Mouse (Mus musculus): ENCODE results near the gene Trim8. TPM values are rescaled to one million over a fixed set of nuclear protein-coding genes. Genes with fewer than 3 reads are reported as not detected.

Trim8 gene
- polyA plus RNA-seq, 1 experiment from 2014 or later, result 8.8 TPM

- Histone ChIP-seq H3K9ac (no peak overlapping the region), H3K27me3 (no peaks in the 10 kb centered on the region), H3K27ac (replicated peaks) (no peak overlapping the region), H3K9me3 (replicated peaks) (no peaks in the 10 kb centered on the region), H3K36me3 (replicated peaks) (no peaks in the 10 kb centered on the region), H3K4me1 (replicated peaks) (peaks cover 23% of the 10 kb centered on the region), H3K4me2 (no peak overlapping the region), H3K4me3 (replicated peaks) (no peak overlapping the region)
- WGBS (ENCODE audit: insufficient replicate concordance), result 64% methylated on average over 2 of the region's 2 CpGs
- no peak for ATAC-seq (ENCODE audit: insufficient read depth)
Measured at GRCm38 (mm10) chr19:46497230-46497629, 4.3 kb upstream of the Trim8 start.

- no peak overlapping the region for H3K9ac ChIP-seq
- ATAC-seq (ENCODE audit: insufficient read depth), result no peak
- 5% methylated on average over 3 of the region's 3 CpGs for WGBS (ENCODE audit: insufficient replicate concordance)
Measured at GRCm38 (mm10) chr19:46499539-46499835, 2.0 kb upstream of the Trim8 start.

GRCm38 (mm10) chr19:46499836-46500580 is 1.5 kb upstream of the Trim8 start:
- peak overlapping the region; percentile 85 for H3K4me3 ChIP-seq (replicated peaks)
- H3K4me1 ChIP-seq (replicated peaks), result peaks cover 50% of the 10 kb centered on the region
- H3K4me2 ChIP-seq, result peak overlapping the region; percentile 99
- WGBS (ENCODE audit: insufficient replicate concordance), result under 1% methylated on average over 52 of the region's 52 CpGs
- peak overlapping the region; percentile 91 for H3K9ac ChIP-seq
- H3K36me3 ChIP-seq (replicated peaks), result peaks cover 3% of the 10 kb centered on the region; the same call in 1 of the 2 replicates
- ATAC-seq (ENCODE audit: insufficient read depth), result peak; percentile 51
- H3K9me3 ChIP-seq (replicated peaks), result no peaks in the 10 kb centered on the region
- H3K27me3 ChIP-seq, result no peaks in the 10 kb centered on the region
- H3K27ac ChIP-seq (replicated peaks), result peak overlapping the region; percentile 97

More at GRCm38 (mm10) chr19:46499539-46499835, 2.0 kb upstream of the Trim8 start:
- Histone ChIP-seq H3K4me1 (replicated peaks) (peaks cover 45% of the 10 kb centered on the region), H3K36me3 (replicated peaks) (no peaks in the 10 kb centered on the region), H3K9me3 (replicated peaks) (no peaks in the 10 kb centered on the region), H3K27ac (replicated peaks) (peak overlapping the region; percentile 82), H3K27me3 (no peaks in the 10 kb centered on the region), H3K4me2 (peak overlapping the region; percentile 99), H3K4me3 (replicated peaks) (peak overlapping the region; percentile 85)

- Histone ChIP-seq H3K36me3 (replicated peaks) (peaks cover 11% of the 10 kb centered on the region; the same call in 1 of the 2 replicates), H3K4me3 (replicated peaks) (peak overlapping the region; percentile 85), H3K9me3 (replicated peaks) (no peaks in the 10 kb centered on the region), H3K4me2 (peak overlapping the region; percentile 99), H3K27me3 (no peaks in the 10 kb centered on the region), H3K9ac (peak overlapping the region; percentile 91), H3K4me1 (replicated peaks) (peaks cover 58% of the 10 kb centered on the region), H3K27ac (replicated peaks) (peak overlapping the region; percentile 97)
- no peak for ATAC-seq (ENCODE audit: insufficient read depth)
- 1% methylated on average over 49 of the region's 50 CpGs for WGBS (ENCODE audit: insufficient replicate concordance)
Measured at GRCm38 (mm10) chr19:46500581-46501341, 741 bp upstream of the Trim8 start.

- Histone ChIP-seq H3K4me2 (peak overlapping the region; percentile 99), H3K9ac (peak overlapping the region; percentile 91), H3K9me3 (replicated peaks) (no peaks in the 10 kb centered on the region), H3K27ac (replicated peaks) (peak overlapping the region; percentile 97), H3K36me3 (replicated peaks) (peaks cover 23% of the 10 kb centered on the region), H3K4me1 (replicated peaks) (peaks cover 71% of the 10 kb centered on the region), H3K27me3 (no peaks in the 10 kb centered on the region), H3K4me3 (replicated peaks) (peak overlapping the region; percentile 85)
- WGBS (ENCODE audit: insufficient replicate concordance), result under 1% methylated on average over 45 of the region's 46 CpGs
- ATAC-seq (ENCODE audit: insufficient read depth), result no peak
Measured at GRCm38 (mm10) chr19:46502069-46502455, 560 bp downstream of the Trim8 start.

GRCm38 (mm10) chr19:46502471-46503166 is 1.1 kb downstream of the Trim8 start:
- Histone ChIP-seq H3K9ac (peak overlapping the region; percentile 91), H3K4me1 (replicated peaks) (peaks cover 77% of the 10 kb centered on the region), H3K4me3 (replicated peaks) (peak overlapping the region; percentile 85), H3K4me2 (peak overlapping the region; percentile 99), H3K36me3 (replicated peaks) (peaks cover 28% of the 10 kb centered on the region), H3K9me3 (replicated peaks) (no peaks in the 10 kb centered on the region), H3K27ac (replicated peaks) (peak overlapping the region; percentile 97), H3K27me3 (no peaks in the 10 kb centered on the region)
- WGBS (ENCODE audit: insufficient replicate concordance), result under 1% methylated on average over 53 of the region's 53 CpGs
- peak; percentile 43 for ATAC-seq (ENCODE audit: insufficient read depth)

- under 1% methylated on average over 21 of the region's 21 CpGs for WGBS (ENCODE audit: insufficient replicate concordance)
- H3K4me3 ChIP-seq (replicated peaks), result peak overlapping the region; percentile 85
- peaks cover 85% of the 10 kb centered on the region for H3K4me1 ChIP-seq (replicated peaks)
- ATAC-seq (ENCODE audit: insufficient read depth), result peak; percentile 67
- H3K4me2 ChIP-seq, result peak overlapping the region; percentile 99
- no peaks in the 10 kb centered on the region for H3K27me3 ChIP-seq
- peaks cover 37% of the 10 kb centered on the region for H3K36me3 ChIP-seq (replicated peaks)
- H3K9me3 ChIP-seq (replicated peaks), result no peaks in the 10 kb centered on the region
- H3K27ac ChIP-seq (replicated peaks), result peak overlapping the region; percentile 97
- H3K9ac ChIP-seq, result peak overlapping the region; percentile 91
Measured at GRCm38 (mm10) chr19:46503351-46504084, 2.0 kb downstream of the Trim8 start.

GRCm38 (mm10) chr19:46504085-46504552 is 2.6 kb downstream of the Trim8 start:
- Histone ChIP-seq H3K4me1 (replicated peaks) (peaks cover 87% of the 10 kb centered on the region), H3K27me3 (no peaks in the 10 kb centered on the region), H3K9me3 (replicated peaks) (no peaks in the 10 kb centered on the region), H3K4me3 (replicated peaks) (peak overlapping the region; percentile 85), H3K9ac (peak overlapping the region; percentile 91), H3K4me2 (peak overlapping the region; percentile 99), H3K27ac (replicated peaks) (peak overlapping the region; percentile 97), H3K36me3 (replicated peaks) (peaks cover 43% of the 10 kb centered on the region)
- peak; percentile 51 for ATAC-seq (ENCODE audit: insufficient read depth)
- WGBS (ENCODE audit: insufficient replicate concordance), result 3% methylated on average over 4 of the region's 4 CpGs

GRCm38 (mm10) chr19:46504822-46505417 is 3.4 kb downstream of the Trim8 start:
- Histone ChIP-seq H3K27me3 (no peaks in the 10 kb centered on the region), H3K4me2 (peak overlapping the region; percentile 99), H3K27ac (replicated peaks) (peak overlapping the region; percentile 97), H3K4me1 (replicated peaks) (peaks cover 88% of the 10 kb centered on the region), H3K4me3 (replicated peaks) (peak overlapping the region; percentile 85), H3K36me3 (replicated peaks) (peaks cover 49% of the 10 kb centered on the region), H3K9ac (peak overlapping the region; percentile 91), H3K9me3 (replicated peaks) (no peaks in the 10 kb centered on the region)
- no peak for ATAC-seq (ENCODE audit: insufficient read depth)
- 34% methylated on average over 9 of the region's 9 CpGs for WGBS (ENCODE audit: insufficient replicate concordance)

GRCm38 (mm10) chr19:46505646-46506371 is 4.3 kb downstream of the Trim8 start:
- peaks cover 56% of the 10 kb centered on the region for H3K36me3 ChIP-seq (replicated peaks)
- H3K4me2 ChIP-seq, result peak overlapping the region; percentile 99
- WGBS (ENCODE audit: insufficient replicate concordance), result 52% methylated on average over 8 of the region's 8 CpGs
- peak overlapping the region; percentile 85 for H3K4me3 ChIP-seq (replicated peaks)
- H3K27ac ChIP-seq (replicated peaks), result peak overlapping the region; percentile 97
- ATAC-seq (ENCODE audit: insufficient read depth), result no peak
- H3K4me1 ChIP-seq (replicated peaks), result peaks cover 91% of the 10 kb centered on the region
- peak overlapping the region; percentile 91 for H3K9ac ChIP-seq
- H3K9me3 ChIP-seq (replicated peaks), result no peaks in the 10 kb centered on the region
- H3K27me3 ChIP-seq, result no peaks in the 10 kb centered on the region

All from liver, embryonic 15.5 days (tissue).